Mouse (Mus musculus) gastrocnemius, adult 2 months (tissue): ENCODE measurements around the gene Tab1. TPM values are rescaled to one million over a fixed set of nuclear protein-coding genes. Genes with fewer than 3 reads are reported as not detected.
A peak's percentile ranks its signal among the peaks of the same experiment; 100 is the strongest.

Source experiments
- DNase-seq: peaks from one replicate; pipeline ENCODE4 v3.0.0; 2022
- H3K27ac ChIP-seq: fragments of 200-600 bp; 2 replicates; pipeline ENCODE4 v1.8.1; 2022; ENCODE audit warnings: mild to moderate bottlenecking
- H3K4me3 ChIP-seq: fragments of 200-600 bp; 2 replicates; pipeline ENCODE4 v1.8.1; 2022; ENCODE audit warnings: mild to moderate bottlenecking, moderate library complexity
- CTCF ChIP-seq: fragments of 200-600 bp; IDR thresholded peaks from 2 replicates; pipeline ENCODE4 v1.8.1; 2022; ENCODE audit warnings: antibody characterized with exemption, mild to moderate bottlenecking, moderate library complexity
- intact Hi-C: fragments of 180-260 bp; cut with DNase I; formaldehyde crosslinking; loops from one replicate; pipeline ENCODE4 v1.15.1; 2025
- total RNA-seq, 2 experiments: library from RNA; stranded (reverse); gene quantifications; 2 replicates each; pipeline ENCODE4 v1.2.3; 2021

Gene Tab1
- total RNA-seq, 2 experiments from 2014 or later = 13.0 to 16.1 TPM

- Histone ChIP-seq H3K4me3 (no peak overlapping the region), H3K27ac (no peak overlapping the region)
- no peak for DNase-seq
- intact Hi-C loops = no loop called here
- no peak for TF ChIP-seq CTCF
These were observed 37.3 kb upstream of the Tab1 start for GRCm38 (mm10) chr15:80095596-80095995.

GRCm38 (mm10) chr15:80096406-80096805 is 36.5 kb upstream of the Tab1 start:
- Histone ChIP-seq H3K27ac (no peak overlapping the region; the same call in 1 of the 2 replicates), H3K4me3 (no peak overlapping the region)
- intact Hi-C loops = no loop called here
- no peak for TF ChIP-seq CTCF
- DNase-seq = no peak

- no peak for TF ChIP-seq CTCF
- peak overlapping the region; percentile 0; the same call in 1 of the 2 replicates for H3K27ac ChIP-seq
- DNase-seq = peak; percentile 59
- H3K4me3 ChIP-seq = no peak overlapping the region
- intact Hi-C loops = no loop called here
These were observed 35.7 kb upstream of the Tab1 start for GRCm38 (mm10) chr15:80096946-80097881.

- TF ChIP-seq CTCF = no peak
- no peak overlapping the region; the same call in 1 of the 2 replicates for H3K27ac ChIP-seq
- no peak overlapping the region for H3K4me3 ChIP-seq
- intact Hi-C loops = no loop called here
- no peak for DNase-seq
These were observed 34.9 kb upstream of the Tab1 start for GRCm38 (mm10) chr15:80097999-80098461.

GRCm38 (mm10) chr15:80098809-80099208 is 34.1 kb upstream of the Tab1 start:
- no peak for TF ChIP-seq CTCF
- no peak for DNase-seq
- Histone ChIP-seq H3K4me3 (no peak overlapping the region), H3K27ac (0 out of 2 replicates have a peak overlapping the region, but pooled peaks have one; percentile 2)
- intact Hi-C loops = no loop called here

GRCm38 (mm10) chr15:80099477-80099876 is 33.5 kb upstream of the Tab1 start:
- TF ChIP-seq CTCF = no peak
- Histone ChIP-seq H3K27ac (no peak overlapping the region), H3K4me3 (no peak overlapping the region)
- no peak for DNase-seq
- intact Hi-C loops = no loop called here

- no peak overlapping the region for H3K27ac ChIP-seq
- intact Hi-C loops = no loop called here
- TF ChIP-seq CTCF = no peak
These were observed 32.7 kb upstream of the Tab1 start for GRCm38 (mm10) chr15:80100196-80100595.

GRCm38 (mm10) chr15:80100871-80101270 is 32.1 kb upstream of the Tab1 start:
- Histone ChIP-seq H3K4me3 (no peak overlapping the region), H3K27ac (no peak overlapping the region)
- no peak for TF ChIP-seq CTCF
- DNase-seq = no peak
- intact Hi-C loops = no loop called here

More at GRCm38 (mm10) chr15:80100196-80100595, 32.7 kb upstream of the Tab1 start:
- H3K4me3 ChIP-seq = no peak overlapping the region
- no peak for DNase-seq

GRCm38 (mm10) chr15:80101503-80101902 is 31.4 kb upstream of the Tab1 start:
- Histone ChIP-seq H3K4me3 (no peak overlapping the region), H3K27ac (no peak overlapping the region)
- TF ChIP-seq CTCF = no peak
- intact Hi-C loops = no loop called here
- no peak for DNase-seq

- Histone ChIP-seq H3K27ac (no peak overlapping the region), H3K4me3 (no peak overlapping the region)
- DNase-seq = no peak
- intact Hi-C loops = no loop called here
- TF ChIP-seq CTCF = no peak
These were observed 30.4 kb upstream of the Tab1 start for GRCm38 (mm10) chr15:80102495-80102894.

- H3K27ac ChIP-seq = no peak overlapping the region
- no peak for TF ChIP-seq CTCF
- intact Hi-C loops = no loop called here
These were observed 27.2 kb upstream of the Tab1 start for GRCm38 (mm10) chr15:80105490-80106410.

GRCm38 (mm10) chr15:80107143-80107542 is 25.8 kb upstream of the Tab1 start:
- intact Hi-C loops = no loop called here
- DNase-seq = no peak
- no peak overlapping the region for H3K4me3 ChIP-seq

More at GRCm38 (mm10) chr15:80105490-80106410, 27.2 kb upstream of the Tab1 start:
- H3K4me3 ChIP-seq = no peak overlapping the region
- no peak for DNase-seq

More at GRCm38 (mm10) chr15:80107143-80107542, 25.8 kb upstream of the Tab1 start:
- no peak overlapping the region for H3K27ac ChIP-seq
- TF ChIP-seq CTCF = no peak
